Mouse (Mus musculus) thymus, postnatal 0 days (tissue): ENCODE measurements around the gene Selenof. TPM values are rescaled to one million over a fixed set of nuclear protein-coding genes. Genes with fewer than 3 reads are reported as not detected.

Experiments used
- DNase-seq: peaks from one replicate; pipeline ENCODE4 v3.0.0-alpha.2; 2015; ENCODE audit warnings: low spot score
- polyA plus RNA-seq: library from polyadenylated mRNA; unstranded; fragments of >200 nt; fragmentation: Nextera tagmentation; extraction: Ambion mirVana; gene quantifications from 2 replicates; pipeline ENCODE4 v1.2.1, GENCODE M21; 2015

The Selenof gene
- polyA plus RNA-seq, 1 experiment from 2014 or later: 519 TPM

DNA sequence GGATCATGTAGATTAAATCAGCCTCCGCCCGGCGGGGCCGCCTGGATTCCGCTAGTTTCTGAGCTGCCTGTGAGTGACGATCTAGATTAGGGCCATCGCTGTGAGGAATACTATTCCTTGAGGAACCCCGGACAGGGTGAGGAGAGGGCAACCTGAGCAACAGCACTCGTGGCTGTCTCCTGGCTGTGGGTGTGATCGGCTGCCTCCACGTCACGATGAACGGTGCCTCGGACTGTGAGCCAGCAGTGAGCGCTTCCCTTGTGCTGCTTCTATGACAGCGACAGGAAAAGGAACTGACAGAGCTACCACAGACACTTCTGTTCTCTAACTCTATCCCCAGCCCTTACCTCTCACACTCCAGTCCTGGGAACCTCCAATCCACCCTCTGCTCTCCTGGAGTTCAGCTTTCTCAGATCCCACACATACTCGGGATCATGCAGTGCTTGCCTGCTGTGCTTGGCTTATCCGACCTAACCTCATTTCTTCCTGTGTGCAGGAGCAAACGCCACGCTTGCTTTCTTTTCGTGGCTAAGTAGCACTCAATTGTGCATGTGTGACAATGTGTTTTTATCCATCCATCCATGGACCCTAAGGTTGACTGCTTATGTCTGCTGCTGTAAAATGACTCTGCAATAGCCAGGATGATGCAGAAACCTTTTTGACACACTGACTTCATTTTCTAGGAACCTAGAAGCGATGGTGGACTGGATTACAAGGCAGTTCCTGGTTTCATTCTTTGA is 8.4 kb upstream of the Selenof start:
- peak; percentile 53 for DNase-seq

- DNase-seq: no peak
Observed at GRCm38 (mm10) chr3:144563916-144564315, 6.2 kb upstream of the Selenof start.

DNA sequence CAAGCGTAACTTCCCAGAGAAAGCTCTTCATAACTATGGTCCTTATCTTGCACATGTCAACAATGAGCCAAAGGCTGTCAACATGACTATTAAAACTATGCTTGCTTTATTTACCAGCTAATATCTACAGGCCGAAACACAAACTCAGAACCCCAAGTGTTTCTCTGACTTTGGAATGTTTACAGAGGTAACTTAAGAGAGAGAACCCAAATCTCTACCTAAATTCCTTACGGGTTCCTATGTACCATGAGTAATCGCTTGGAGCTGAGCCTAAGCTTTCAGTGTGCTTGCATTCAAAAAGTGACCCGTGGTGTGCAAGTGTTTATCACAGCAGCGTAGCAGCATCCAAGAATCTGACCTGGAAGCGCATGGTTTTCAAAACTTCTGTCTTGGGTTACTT is 4.9 kb upstream of the Selenof start:
- no peak for DNase-seq

- peak; percentile 34 for DNase-seq
Observed at GRCm38 (mm10) chr3:144568861-144569361, 1.2 kb upstream of the Selenof start.

DNA sequence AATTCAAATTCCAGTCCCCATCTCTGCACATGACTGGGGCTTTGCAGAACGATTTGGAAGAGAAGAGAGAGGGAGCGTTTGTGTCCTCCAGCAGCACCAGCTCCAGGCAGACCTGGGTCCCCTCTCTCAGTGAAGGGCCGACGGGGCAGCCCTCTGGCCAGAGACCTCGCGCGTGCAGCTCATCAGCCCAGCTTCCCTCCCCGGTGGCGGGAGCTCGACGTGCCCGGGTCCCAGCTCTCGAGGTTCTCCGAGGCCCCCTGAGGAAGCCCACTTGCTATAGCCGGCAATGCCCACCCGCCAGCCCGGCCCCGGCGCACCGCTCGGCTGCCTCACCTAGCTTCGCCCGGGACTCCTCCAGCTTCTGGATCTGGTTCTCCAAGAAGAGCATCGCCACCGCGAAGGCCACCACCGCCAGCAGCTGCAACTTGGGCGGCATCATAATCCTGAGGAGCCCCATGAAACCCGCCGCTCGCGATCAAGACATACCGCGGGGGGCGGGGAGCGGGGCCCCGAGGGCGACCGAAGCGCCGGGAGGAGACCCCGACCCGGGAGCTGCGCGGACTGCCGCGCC is 618 bp upstream of the Selenof start:
- DNase-seq: no peak

- DNase-seq: no peak
Observed at GRCm38 (mm10) chr3:144570816-144571487, 848 bp downstream of the Selenof start.

DNA sequence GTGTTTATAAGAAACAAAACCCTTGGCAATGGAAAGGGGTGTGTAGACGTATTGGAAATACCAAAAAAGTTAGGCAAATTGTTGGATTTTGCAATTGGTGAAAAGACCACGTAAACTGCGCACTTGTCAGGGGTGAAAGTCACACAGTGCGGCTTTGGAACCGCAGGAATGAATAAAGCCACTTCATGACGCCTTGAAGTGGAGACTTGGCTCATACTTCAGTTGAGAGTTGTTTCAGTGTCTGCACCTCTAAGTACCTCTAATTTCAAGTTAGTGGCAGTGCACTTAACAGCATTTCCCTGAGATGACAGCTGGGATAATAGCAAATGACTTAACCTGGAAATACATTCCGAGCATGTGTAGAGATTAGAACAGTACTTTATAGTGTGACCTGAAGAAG is 4.2 kb downstream of the Selenof start:
- no peak for DNase-seq

GRCm38 (mm10) chr3:144577366-144578340 is 7.5 kb downstream of the Selenof start:
- DNase-seq: no peak

DNA sequence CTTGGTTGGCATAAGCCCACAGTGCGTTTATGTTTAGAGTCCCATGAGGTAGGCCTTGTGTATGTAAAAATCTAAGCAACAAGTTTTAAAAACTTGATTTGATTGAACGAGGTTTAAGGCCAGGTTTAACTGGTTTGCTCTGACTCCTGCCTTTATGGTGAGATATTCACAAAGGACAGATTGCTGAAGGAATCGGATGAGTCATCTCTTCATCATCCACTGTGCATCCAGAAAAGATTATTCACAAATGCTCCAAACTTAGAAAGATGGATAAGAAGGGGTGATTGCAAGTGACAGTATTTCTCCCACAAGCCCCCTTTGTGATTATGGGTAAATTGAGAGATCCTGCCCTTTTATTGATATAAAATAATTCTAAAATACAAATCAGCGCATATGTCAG is 8.8 kb downstream of the Selenof start:
- no peak for DNase-seq

DNA sequence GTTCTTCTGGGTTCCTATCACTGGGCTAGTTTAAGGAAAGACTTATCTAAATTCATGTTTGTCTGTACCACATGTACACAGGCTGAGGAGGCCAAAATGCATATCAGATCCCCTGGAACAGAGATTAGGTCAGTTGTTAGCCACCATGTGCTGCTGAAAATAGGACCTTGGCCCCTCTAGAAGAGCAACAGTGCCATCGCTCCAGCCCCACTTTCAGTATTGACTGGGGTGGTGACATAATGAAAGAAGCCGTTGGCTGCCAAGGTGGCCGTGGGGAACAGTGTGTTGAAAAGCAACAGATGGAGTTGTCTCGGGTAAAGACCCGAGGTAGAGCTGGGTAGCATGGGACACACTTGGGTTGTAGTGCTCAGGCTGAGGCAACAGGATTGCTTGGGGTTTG is 9.7 kb downstream of the Selenof start:
- DNase-seq: no peak

- no peak for DNase-seq
Observed at GRCm38 (mm10) chr3:144580281-144580680, 10.2 kb downstream of the Selenof start.

DNA sequence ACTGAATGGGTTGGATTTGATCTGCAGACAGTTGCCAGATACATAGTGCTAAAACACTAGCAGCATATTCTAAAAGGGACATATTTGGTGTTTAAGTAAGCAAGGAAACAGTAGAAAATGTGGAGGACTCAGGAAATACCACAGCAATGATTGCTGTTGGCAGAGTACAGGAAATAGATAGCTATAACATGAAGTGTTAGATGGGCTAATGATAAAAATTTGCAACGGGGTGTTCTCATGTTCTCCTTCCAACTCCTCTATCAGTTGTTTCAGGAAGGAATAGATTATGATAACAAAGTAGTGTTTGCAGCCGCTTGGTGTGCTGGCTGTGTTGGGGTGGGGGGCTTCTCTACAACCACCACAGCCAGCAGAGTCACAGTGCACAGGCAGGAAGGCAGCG is 11.7 kb downstream of the Selenof start:
- no peak for DNase-seq

- no peak for DNase-seq
Observed at GRCm38 (mm10) chr3:144582306-144582705, 12.2 kb downstream of the Selenof start.

DNA sequence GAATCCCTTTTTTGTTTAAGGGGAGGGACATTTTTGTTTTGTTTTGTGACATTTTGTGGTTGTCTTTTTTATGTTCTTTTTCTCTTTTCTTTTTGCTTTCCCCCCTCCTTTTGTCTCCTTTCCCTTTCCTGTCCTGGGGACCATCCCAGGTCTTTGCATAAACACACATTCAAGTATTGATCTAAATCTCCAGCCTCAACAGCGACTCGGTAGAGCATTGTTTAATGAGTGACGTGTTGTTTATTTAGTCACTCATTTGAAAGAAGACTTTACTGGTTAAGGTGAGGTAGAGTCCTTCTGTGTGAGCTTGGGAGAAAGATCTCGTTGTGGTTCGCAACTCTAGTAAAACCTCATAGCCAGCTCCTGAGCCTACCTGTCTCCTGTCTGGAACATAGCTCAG is 13.7 kb downstream of the Selenof start:
- DNase-seq: no peak

GRCm38 (mm10) chr3:144584789-144585553 is 14.9 kb downstream of the Selenof start:
- no peak for DNase-seq

- DNase-seq: no peak
Observed at GRCm38 (mm10) chr3:144586731-144587130, 16.6 kb downstream of the Selenof start.

- no peak for DNase-seq
Observed at GRCm38 (mm10) chr3:144589189-144589890, 19.2 kb downstream of the Selenof start.

- DNase-seq: no peak
Observed at GRCm38 (mm10) chr3:144592992-144593785, 23.1 kb downstream of the Selenof start.

DNA sequence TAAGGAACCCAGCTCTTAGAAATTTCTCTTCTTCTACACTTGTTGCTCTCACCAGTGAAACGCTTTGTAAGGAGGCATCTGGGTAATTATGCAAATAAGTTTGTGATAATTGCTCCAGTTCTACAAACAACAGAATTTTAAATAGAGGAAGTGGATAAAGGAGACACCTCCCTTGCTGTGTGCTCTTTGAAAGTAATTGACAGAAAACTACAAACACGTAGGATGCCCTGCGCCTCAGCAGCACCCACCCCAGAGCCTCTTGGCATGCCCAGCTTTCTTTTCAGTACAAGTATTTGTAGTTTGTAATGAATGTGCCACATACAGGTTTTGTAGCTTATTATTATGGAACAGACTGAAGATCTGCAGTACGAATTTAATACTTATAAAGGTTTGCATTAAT is 27.0 kb downstream of the Selenof start:
- DNase-seq: no peak
